Mouse (Mus musculus) liver, adult 2 months (tissue): ENCODE measurements around the gene Nod1.

ENCODE experiments used
- CTCF ChIP-seq: fragments of 200-500 bp; IDR thresholded peaks from 2 replicates; pipeline ENCODE4 v1.5.1; 2011; ENCODE audit warnings: low read depth, low read length, control low read depth
- POLR2A ChIP-seq: fragments of 200-500 bp; IDR thresholded peaks from 2 replicates; pipeline ENCODE4 v1.6.1; 2011; ENCODE audit warnings: low read length, control low read depth; ENCODE audit not compliant: insufficient read depth; ENCODE audit errors: extremely low read depth

- TF ChIP-seq CTCF (no peak), POLR2A (no peak)
Observed at GRCm38 (mm10) chr6:54971731-54972110, 691 bp downstream of the Nod1 start.
